Mouse (Mus musculus): ENCODE results near the gene Dhrs3. TPM values are rescaled to one million over a fixed set of nuclear protein-coding genes. Genes with fewer than 3 reads are reported as not detected.

The Dhrs3 gene
- total RNA-seq, 1 experiment: 5.3 TPM

DNA sequence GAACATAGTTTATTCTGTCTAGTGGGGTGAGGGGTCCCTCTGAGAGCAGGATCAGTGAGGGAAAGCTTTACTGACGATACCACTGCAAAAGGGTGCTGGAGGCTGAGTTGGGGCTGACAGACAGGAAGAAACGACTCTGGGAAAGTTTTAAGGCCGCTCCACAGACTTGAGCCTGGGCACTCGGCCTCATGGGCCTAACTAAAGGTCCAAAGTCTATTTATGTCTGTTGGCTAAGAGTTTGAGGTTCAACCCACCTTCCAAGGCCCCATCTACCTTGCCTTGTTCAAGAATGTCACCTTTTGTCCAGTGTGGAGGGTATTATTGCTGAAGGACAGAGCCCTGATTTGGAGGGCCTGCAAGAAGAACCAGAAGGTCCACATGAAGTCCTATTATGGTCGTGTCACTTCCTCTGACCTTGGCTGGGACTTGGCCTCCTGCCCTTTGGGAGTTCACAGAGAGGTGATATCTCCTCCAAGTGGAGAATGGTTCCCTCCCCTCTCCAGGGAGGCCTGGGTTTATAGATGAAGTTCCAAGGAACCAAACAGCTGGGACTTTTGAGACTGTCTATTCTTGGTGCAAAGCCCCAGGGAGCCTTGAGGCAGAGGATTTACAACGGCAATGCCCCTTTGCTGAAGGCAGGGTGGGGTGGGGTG lies 55.2 kb downstream of the Dhrs3 start:
- in situ Hi-C loops (cut with MboI; ENCODE audit: low sequenced_read_pairs in 2 of 2, unreplicated experiment in 2 of 2): no loop called here
- Histone ChIP-seq H3K4me3 (ENCODE audit: insufficient read depth in 1 of 2, low read depth in 1 of 2, low read length in 2 of 2, poor library complexity in 1 of 2, severe bottlenecking in 1 of 2) (no peak overlapping the region), H3K9me3 (ENCODE audit: control insufficient read depth, insufficient read depth, low read depth, low read length) (no peaks in the 10 kb centered on the region), H3K27ac (ENCODE audit: insufficient read depth, low read depth, low read length, poor library complexity, severe bottlenecking) (no peak overlapping the region), H3K9ac (ENCODE audit: insufficient read depth, low read depth, low read length, poor library complexity, severe bottlenecking) (no peak overlapping the region), H3K36me3 (ENCODE audit: control insufficient read depth, insufficient read depth, low read length, poor library complexity, severe bottlenecking) (no peaks in the 10 kb centered on the region), H3K4me1 (ENCODE audit: control insufficient read depth in 2 of 2, insufficient read depth in 2 of 2, low read length in 2 of 2, poor library complexity in 1 of 2) (no peaks in the 10 kb centered on the region)
- TF ChIP-seq ZC3H11A (IDR thresholded peaks at IDR 0.05; ENCODE audit: borderline replicate concordance, low read depth, low read length): no peak
- no peak for TF ChIP-seq ZNF384 (IDR thresholded peaks at IDR 0.05; ENCODE audit: low read depth, low read length)
- no peak for TF ChIP-seq MAFK (IDR thresholded peaks at IDR 0.05; ENCODE audit: insufficient read depth, low read depth, low read length)
- TF ChIP-seq HCFC1 (IDR thresholded peaks at IDR 0.05; ENCODE audit: borderline replicate concordance, insufficient read depth, low read length): no peak
- TF ChIP-seq CHD2 (IDR thresholded peaks at IDR 0.05; ENCODE audit: low read depth, low read length): no peak
- no peak for DNase-seq (ENCODE audit: low read depth, low spot score)

DNA sequence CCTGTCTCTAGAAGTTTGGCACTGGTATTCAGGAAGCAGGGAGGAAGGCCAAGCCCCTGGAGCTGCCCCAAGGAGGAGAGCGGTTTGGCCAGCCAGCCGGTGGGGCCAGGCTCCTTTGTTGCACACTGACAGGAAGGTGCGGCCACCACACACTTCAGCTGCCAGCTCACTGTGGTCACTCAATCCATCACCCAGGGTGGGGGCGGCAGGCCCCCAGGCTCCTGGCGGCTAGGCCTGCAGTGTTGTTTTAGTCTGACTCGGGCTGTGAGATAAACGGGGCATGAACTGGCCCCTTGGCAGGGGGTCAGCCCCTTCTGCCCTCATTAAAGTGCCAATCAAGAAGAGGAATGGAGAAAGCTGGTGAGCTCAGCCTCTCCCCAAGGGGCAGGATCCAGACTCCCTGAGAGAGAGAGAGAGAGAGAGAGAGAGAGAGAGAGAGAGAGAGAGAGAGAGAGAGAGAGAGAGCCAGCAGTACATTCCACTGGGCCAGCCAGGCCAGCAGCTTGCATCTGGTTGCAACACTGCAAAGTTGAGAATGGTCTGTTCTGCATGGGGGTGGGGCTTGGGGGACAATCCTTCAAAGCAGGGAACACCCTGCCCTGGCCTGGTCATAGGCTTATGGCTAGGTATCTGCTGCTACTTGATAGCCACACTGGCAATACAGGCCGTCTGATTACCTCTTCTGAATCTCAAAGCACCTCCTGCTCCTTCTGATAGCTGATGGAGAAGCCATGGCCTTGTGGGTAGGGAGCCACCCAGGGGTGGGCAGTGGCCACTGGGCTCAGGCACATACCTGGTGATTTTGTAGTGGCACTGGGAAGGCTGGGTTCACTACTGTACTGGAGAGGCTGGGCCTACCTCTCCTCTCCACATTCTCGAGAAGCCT lies 57.1 kb downstream of the Dhrs3 start:
- H3K9ac ChIP-seq (ENCODE audit: insufficient read depth, low read depth, low read length, poor library complexity, severe bottlenecking): no peak overlapping the region

DNA sequence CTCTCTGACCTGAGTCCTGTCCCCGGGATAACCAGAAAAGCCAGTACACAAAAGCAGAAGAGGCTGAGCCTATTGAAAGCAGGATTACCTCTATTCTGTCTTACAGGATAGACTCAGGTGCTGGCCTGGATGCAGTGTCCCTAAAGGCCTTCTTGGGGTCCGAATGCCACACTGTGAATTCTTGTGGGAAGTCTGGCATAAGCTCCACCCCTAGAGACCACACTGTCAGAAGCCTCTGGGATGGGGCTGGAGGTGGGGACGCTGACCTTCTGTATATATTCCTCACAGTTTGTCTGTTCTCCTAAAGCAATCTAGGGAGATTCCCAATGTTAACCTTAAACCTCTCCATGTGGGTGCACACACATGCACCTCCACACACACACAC lies 57.7 kb downstream of the Dhrs3 start:
- no peak overlapping the region for H3K9ac ChIP-seq (ENCODE audit: insufficient read depth, low read depth, low read length, poor library complexity, severe bottlenecking)
- TF ChIP-seq ZC3H11A (IDR thresholded peaks at IDR 0.05; ENCODE audit: borderline replicate concordance, low read depth, low read length) (no peak), HCFC1 (IDR thresholded peaks at IDR 0.05; ENCODE audit: borderline replicate concordance, insufficient read depth, low read length) (no peak), MAFK (IDR thresholded peaks at IDR 0.05; ENCODE audit: insufficient read depth, low read depth, low read length) (no peak), CHD2 (IDR thresholded peaks at IDR 0.05; ENCODE audit: low read depth, low read length) (no peak), ZNF384 (IDR thresholded peaks at IDR 0.05; ENCODE audit: low read depth, low read length) (no peak)
- H3K9me3 ChIP-seq (ENCODE audit: control insufficient read depth, insufficient read depth, low read depth, low read length): no peaks in the 10 kb centered on the region
- H3K4me1 ChIP-seq (ENCODE audit: control insufficient read depth in 2 of 2, insufficient read depth in 2 of 2, low read length in 2 of 2, poor library complexity in 1 of 2): no peaks in the 10 kb centered on the region
- in situ Hi-C loops (cut with MboI; ENCODE audit: low sequenced_read_pairs in 2 of 2, unreplicated experiment in 2 of 2): no loop called here
- no peak overlapping the region for H3K4me3 ChIP-seq (ENCODE audit: insufficient read depth in 1 of 2, low read depth in 1 of 2, low read length in 2 of 2, poor library complexity in 1 of 2, severe bottlenecking in 1 of 2)
- no peaks in the 10 kb centered on the region for H3K36me3 ChIP-seq (ENCODE audit: control insufficient read depth, insufficient read depth, low read length, poor library complexity, severe bottlenecking)
- no peak overlapping the region for H3K27ac ChIP-seq (ENCODE audit: insufficient read depth, low read depth, low read length, poor library complexity, severe bottlenecking)
- no peak for DNase-seq (ENCODE audit: low read depth, low spot score)

More for the DNA sequence above, 57.1 kb downstream of the Dhrs3 start:
- DNase-seq (ENCODE audit: low read depth, low spot score): no peak
- Histone ChIP-seq H3K4me3 (ENCODE audit: insufficient read depth in 1 of 2, low read depth in 1 of 2, low read length in 2 of 2, poor library complexity in 1 of 2, severe bottlenecking in 1 of 2) (no peak overlapping the region), H3K9me3 (ENCODE audit: control insufficient read depth, insufficient read depth, low read depth, low read length) (no peaks in the 10 kb centered on the region), H3K36me3 (ENCODE audit: control insufficient read depth, insufficient read depth, low read length, poor library complexity, severe bottlenecking) (no peaks in the 10 kb centered on the region), H3K4me1 (ENCODE audit: control insufficient read depth in 2 of 2, insufficient read depth in 2 of 2, low read length in 2 of 2, poor library complexity in 1 of 2) (no peaks in the 10 kb centered on the region), H3K27ac (ENCODE audit: insufficient read depth, low read depth, low read length, poor library complexity, severe bottlenecking) (no peak overlapping the region)
- no peak for TF ChIP-seq ZC3H11A (IDR thresholded peaks at IDR 0.05; ENCODE audit: borderline replicate concordance, low read depth, low read length)
- TF ChIP-seq HCFC1 (IDR thresholded peaks at IDR 0.05; ENCODE audit: borderline replicate concordance, insufficient read depth, low read length): no peak
- no peak for TF ChIP-seq CHD2 (IDR thresholded peaks at IDR 0.05; ENCODE audit: low read depth, low read length)
- no peak for TF ChIP-seq MAFK (IDR thresholded peaks at IDR 0.05; ENCODE audit: insufficient read depth, low read depth, low read length)
- TF ChIP-seq ZNF384 (IDR thresholded peaks at IDR 0.05; ENCODE audit: low read depth, low read length): no peak
- in situ Hi-C loops (cut with MboI; ENCODE audit: low sequenced_read_pairs in 2 of 2, unreplicated experiment in 2 of 2): no loop called here

- Histone ChIP-seq H3K36me3 (ENCODE audit: control insufficient read depth, insufficient read depth, low read length, poor library complexity, severe bottlenecking) (no peaks in the 10 kb centered on the region), H3K9ac (ENCODE audit: insufficient read depth, low read depth, low read length, poor library complexity, severe bottlenecking) (no peak overlapping the region), H3K4me1 (ENCODE audit: control insufficient read depth in 2 of 2, insufficient read depth in 2 of 2, low read length in 2 of 2, poor library complexity in 1 of 2) (no peaks in the 10 kb centered on the region), H3K9me3 (ENCODE audit: control insufficient read depth, insufficient read depth, low read depth, low read length) (no peaks in the 10 kb centered on the region), H3K27ac (ENCODE audit: insufficient read depth, low read depth, low read length, poor library complexity, severe bottlenecking) (no peak overlapping the region), H3K4me3 (ENCODE audit: insufficient read depth in 1 of 2, low read depth in 1 of 2, low read length in 2 of 2, poor library complexity in 1 of 2, severe bottlenecking in 1 of 2) (no peak overlapping the region)
- in situ Hi-C loops (cut with MboI; ENCODE audit: low sequenced_read_pairs in 2 of 2, unreplicated experiment in 2 of 2): no loop called here
- DNase-seq (ENCODE audit: low read depth, low spot score): no peak
- TF ChIP-seq ZC3H11A (IDR thresholded peaks at IDR 0.05; ENCODE audit: borderline replicate concordance, low read depth, low read length) (no peak), HCFC1 (IDR thresholded peaks at IDR 0.05; ENCODE audit: borderline replicate concordance, insufficient read depth, low read length) (no peak), ZNF384 (IDR thresholded peaks at IDR 0.05; ENCODE audit: low read depth, low read length) (no peak), CHD2 (IDR thresholded peaks at IDR 0.05; ENCODE audit: low read depth, low read length) (no peak), MAFK (IDR thresholded peaks at IDR 0.05; ENCODE audit: insufficient read depth, low read depth, low read length) (no peak)
These were observed 58.3 kb downstream of the Dhrs3 start for GRCm38 (mm10) chr4:144950883-144951282.

Data from ES-E14 (cell line).